Mouse (Mus musculus): ENCODE data around the gene Cdc42ep1.
"Not testable (repeated sequence)": the region's sequence is repeated elsewhere in the genome, so short reads cannot be mapped to it uniquely, and the experiment has no call there.

Cdc42ep1 gene

GRCm38 (mm10) chr15:78829636-78830035 is 12.8 kb upstream of the Cdc42ep1 start:
- no peak for DNase-seq (ENCODE audit: low spot score in 2 of 2)

- no peak for DNase-seq (ENCODE audit: low spot score in 2 of 2)
Observed at GRCm38 (mm10) chr15:78830742-78831719, 11.4 kb upstream of the Cdc42ep1 start.

- no peak for DNase-seq (ENCODE audit: low spot score in 2 of 2)
Observed at GRCm38 (mm10) chr15:78831720-78832657, 10.4 kb upstream of the Cdc42ep1 start.

- DNase-seq (ENCODE audit: low spot score in 2 of 2): peak; percentile 52 to 80
Observed at GRCm38 (mm10) chr15:78832701-78833123, 9.7 kb upstream of the Cdc42ep1 start.

- DNase-seq (ENCODE audit: low spot score in 2 of 2): no peak
Observed at GRCm38 (mm10) chr15:78833582-78833981, 8.8 kb upstream of the Cdc42ep1 start.

GRCm38 (mm10) chr15:78834233-78835005 is 8.0 kb upstream of the Cdc42ep1 start:
- DNase-seq (ENCODE audit: low spot score in 2 of 2): no peak

GRCm38 (mm10) chr15:78835200-78836085 is 7.0 kb upstream of the Cdc42ep1 start:
- peak in 1 of 2 experiments; percentile 62 for DNase-seq (ENCODE audit: low spot score in 2 of 2)

- no peak for DNase-seq (ENCODE audit: low spot score in 2 of 2)
Observed at GRCm38 (mm10) chr15:78836086-78836621, 6.3 kb upstream of the Cdc42ep1 start.

GRCm38 (mm10) chr15:78839744-78840143 is 2.7 kb upstream of the Cdc42ep1 start:
- DNase-seq (ENCODE audit: low spot score in 2 of 2): no peak

- no peak for DNase-seq (ENCODE audit: low spot score in 2 of 2)
Observed at GRCm38 (mm10) chr15:78840241-78840640, 2.2 kb upstream of the Cdc42ep1 start.

GRCm38 (mm10) chr15:78840751-78841150 is 1.7 kb upstream of the Cdc42ep1 start:
- DNase-seq (ENCODE audit: low spot score in 2 of 2): no peak

GRCm38 (mm10) chr15:78841161-78841790 is 1.1 kb upstream of the Cdc42ep1 start:
- no peak for DNase-seq (ENCODE audit: low spot score in 2 of 2)

GRCm38 (mm10) chr15:78843581-78844469 is 1.4 kb downstream of the Cdc42ep1 start:
- no peak for DNase-seq (ENCODE audit: low spot score in 2 of 2)

- no peak for DNase-seq (ENCODE audit: low spot score in 2 of 2)
Observed at GRCm38 (mm10) chr15:78844791-78845190, 2.4 kb downstream of the Cdc42ep1 start.

GRCm38 (mm10) chr15:78845321-78845720 is 2.9 kb downstream of the Cdc42ep1 start:
- DNase-seq (ENCODE audit: low spot score in 2 of 2): no peak

GRCm38 (mm10) chr15:78845867-78846266 is 3.4 kb downstream of the Cdc42ep1 start:
- DNase-seq (ENCODE audit: low spot score in 2 of 2): no peak

GRCm38 (mm10) chr15:78846352-78846751 is 3.9 kb downstream of the Cdc42ep1 start:
- DNase-seq (ENCODE audit: low spot score in 2 of 2): no peak

- DNase-seq (ENCODE audit: low spot score in 2 of 2): not testable (repeated sequence)
Observed at GRCm38 (mm10) chr15:78846805-78847204, 4.4 kb downstream of the Cdc42ep1 start.

All from cerebellum, postnatal 4 days (tissue).